Mouse (Mus musculus): ENCODE measurements around the gene Cdca7l. TPM values are rescaled to one million over a fixed set of nuclear protein-coding genes. Genes with fewer than 3 reads are reported as not detected.
A peak's percentile ranks its signal among the peaks of the same experiment; 100 is the strongest.

Gene Cdca7l
- polyA plus RNA-seq, 1 experiment from 2014 or later = 7.9 TPM

GRCm38 (mm10) chr12:117842676-117843075 lies 38.6 kb downstream of the Cdca7l start:
- Histone ChIP-seq H3K36me3 (ENCODE audit: control insufficient read depth, insufficient read depth, low read length) (no peaks in the 10 kb centered on the region), H3K4me1 (ENCODE audit: control insufficient read depth, insufficient read depth, low read length) (0 out of 2 replicates have a peak, but pooled peaks cover 5% of the 10 kb centered on the region), H3K27ac (replicated peaks; ENCODE audit: low read depth, low read length) (no peak overlapping the region), H3K27me3 (ENCODE audit: control insufficient read depth, insufficient read depth, low read length) (no peaks in the 10 kb centered on the region), H3K4me3 (replicated peaks; ENCODE audit: low read depth, low read length) (no peak overlapping the region), H3K4me2 (ENCODE audit: low read length) (peak overlapping the region; percentile 98), H3K9me3 (ENCODE audit: control insufficient read depth, low read length) (no peaks in the 10 kb centered on the region), H3K9ac (replicated peaks; ENCODE audit: low read length) (no peak overlapping the region)
- no peak for ATAC-seq (ENCODE audit: low FRiP score, low TSS enrichment)
- 88% methylated on average over 1 of the region's 1 CpGs for WGBS
- DNase-seq = no peak

- Histone ChIP-seq H3K4me3 (replicated peaks; ENCODE audit: low read depth, low read length) (peak overlapping the region; percentile 70), H3K4me1 (ENCODE audit: control insufficient read depth, insufficient read depth, low read length) (0 out of 2 replicates have a peak, but pooled peaks cover 5% of the 10 kb centered on the region), H3K27ac (replicated peaks; ENCODE audit: low read depth, low read length) (0 out of 2 replicates have a peak overlapping the region, but pooled peaks have one; percentile 32), H3K9me3 (ENCODE audit: control insufficient read depth, low read length) (no peaks in the 10 kb centered on the region), H3K27me3 (ENCODE audit: control insufficient read depth, insufficient read depth, low read length) (no peaks in the 10 kb centered on the region), H3K36me3 (ENCODE audit: control insufficient read depth, insufficient read depth, low read length) (no peaks in the 10 kb centered on the region), H3K4me2 (ENCODE audit: low read length) (peak overlapping the region; percentile 98), H3K9ac (replicated peaks; ENCODE audit: low read length) (peak overlapping the region; percentile 62)
- DNase-seq = peak; percentile 86
- ATAC-seq (ENCODE audit: low FRiP score, low TSS enrichment) = peak; percentile 92
- under 1% methylated on average over 75 of the region's 75 CpGs for WGBS
These were observed 39.4 kb downstream of the Cdca7l start for GRCm38 (mm10) chr12:117843302-117844074.

GRCm38 (mm10) chr12:117844075-117844408 lies 40.0 kb downstream of the Cdca7l start:
- Histone ChIP-seq H3K27ac (replicated peaks; ENCODE audit: low read depth, low read length) (no peak overlapping the region), H3K9ac (replicated peaks; ENCODE audit: low read length) (peak overlapping the region; percentile 62), H3K4me1 (ENCODE audit: control insufficient read depth, insufficient read depth, low read length) (0 out of 2 replicates have a peak, but pooled peaks cover 5% of the 10 kb centered on the region), H3K36me3 (ENCODE audit: control insufficient read depth, insufficient read depth, low read length) (no peaks in the 10 kb centered on the region), H3K27me3 (ENCODE audit: control insufficient read depth, insufficient read depth, low read length) (no peaks in the 10 kb centered on the region), H3K9me3 (ENCODE audit: control insufficient read depth, low read length) (no peaks in the 10 kb centered on the region), H3K4me3 (replicated peaks; ENCODE audit: low read depth, low read length) (peak overlapping the region; percentile 70), H3K4me2 (ENCODE audit: low read length) (peak overlapping the region; percentile 98)
- WGBS = 0% methylated on average over 15 of the region's 15 CpGs
- DNase-seq (no peak), ATAC-seq (ENCODE audit: low FRiP score, low TSS enrichment) (no peak)

GRCm38 (mm10) chr12:117844917-117845316 lies 40.8 kb downstream of the Cdca7l start:
- ATAC-seq (ENCODE audit: low FRiP score, low TSS enrichment) (no peak), DNase-seq (no peak)
- no peaks in the 10 kb centered on the region for H3K36me3 ChIP-seq (ENCODE audit: control insufficient read depth, insufficient read depth, low read length)
- H3K27ac ChIP-seq (replicated peaks; ENCODE audit: low read depth, low read length) = no peak overlapping the region
- 25% methylated on average over 2 of the region's 2 CpGs for WGBS
- H3K4me2 ChIP-seq (ENCODE audit: low read length) = peak overlapping the region; percentile 98; the same call in 1 of the 2 replicates
- H3K9me3 ChIP-seq (ENCODE audit: control insufficient read depth, low read length) = no peaks in the 10 kb centered on the region
- H3K27me3 ChIP-seq (ENCODE audit: control insufficient read depth, insufficient read depth, low read length) = no peaks in the 10 kb centered on the region
- no peak overlapping the region for H3K9ac ChIP-seq (replicated peaks; ENCODE audit: low read length)
- H3K4me1 ChIP-seq (ENCODE audit: control insufficient read depth, insufficient read depth, low read length) = 0 out of 2 replicates have a peak, but pooled peaks cover 5% of the 10 kb centered on the region
- no peak overlapping the region for H3K4me3 ChIP-seq (replicated peaks; ENCODE audit: low read depth, low read length)

- no peak for DNase-seq
- ATAC-seq (ENCODE audit: low FRiP score, low TSS enrichment) = no peak
- WGBS = 96% methylated on average over 6 of the region's 6 CpGs
- Histone ChIP-seq H3K4me2 (ENCODE audit: low read length) (no peak overlapping the region), H3K4me3 (replicated peaks; ENCODE audit: low read depth, low read length) (no peak overlapping the region), H3K4me1 (ENCODE audit: control insufficient read depth, insufficient read depth, low read length) (no peaks in the 10 kb centered on the region), H3K9ac (replicated peaks; ENCODE audit: low read length) (no peak overlapping the region), H3K9me3 (ENCODE audit: control insufficient read depth, low read length) (no peaks in the 10 kb centered on the region), H3K36me3 (ENCODE audit: control insufficient read depth, insufficient read depth, low read length) (no peaks in the 10 kb centered on the region), H3K27me3 (ENCODE audit: control insufficient read depth, insufficient read depth, low read length) (no peaks in the 10 kb centered on the region), H3K27ac (replicated peaks; ENCODE audit: low read depth, low read length) (no peak overlapping the region)
These were observed 44.5 kb downstream of the Cdca7l start for GRCm38 (mm10) chr12:117848621-117849020.

- no peak for ATAC-seq (ENCODE audit: low FRiP score, low TSS enrichment)
- Histone ChIP-seq H3K4me2 (ENCODE audit: low read length) (no peak overlapping the region), H3K9ac (replicated peaks; ENCODE audit: low read length) (no peak overlapping the region), H3K9me3 (ENCODE audit: control insufficient read depth, low read length) (no peaks in the 10 kb centered on the region), H3K36me3 (ENCODE audit: control insufficient read depth, insufficient read depth, low read length) (no peaks in the 10 kb centered on the region), H3K27ac (replicated peaks; ENCODE audit: low read depth, low read length) (no peak overlapping the region), H3K27me3 (ENCODE audit: control insufficient read depth, insufficient read depth, low read length) (no peaks in the 10 kb centered on the region), H3K4me3 (replicated peaks; ENCODE audit: low read depth, low read length) (no peak overlapping the region), H3K4me1 (ENCODE audit: control insufficient read depth, insufficient read depth, low read length) (no peaks in the 10 kb centered on the region)
- 35% methylated on average over 10 of the region's 10 CpGs for WGBS
- no peak for DNase-seq
These were observed 46.4 kb downstream of the Cdca7l start for GRCm38 (mm10) chr12:117850472-117850871.

- no peak overlapping the region for H3K4me2 ChIP-seq (ENCODE audit: low read length)
- H3K4me3 ChIP-seq (replicated peaks; ENCODE audit: low read depth, low read length) = no peak overlapping the region
- H3K36me3 ChIP-seq (ENCODE audit: control insufficient read depth, insufficient read depth, low read length) = no peaks in the 10 kb centered on the region
- no peaks in the 10 kb centered on the region for H3K4me1 ChIP-seq (ENCODE audit: control insufficient read depth, insufficient read depth, low read length)
- H3K9me3 ChIP-seq (ENCODE audit: control insufficient read depth, low read length) = no peaks in the 10 kb centered on the region
- 27% methylated on average over 6 of the region's 6 CpGs for WGBS
- DNase-seq (peak; percentile 82), ATAC-seq (ENCODE audit: low FRiP score, low TSS enrichment) (no peak)
- no peak overlapping the region for H3K9ac ChIP-seq (replicated peaks; ENCODE audit: low read length)
- no peak overlapping the region for H3K27ac ChIP-seq (replicated peaks; ENCODE audit: low read depth, low read length)
- no peaks in the 10 kb centered on the region for H3K27me3 ChIP-seq (ENCODE audit: control insufficient read depth, insufficient read depth, low read length)
These were observed 49.2 kb downstream of the Cdca7l start for GRCm38 (mm10) chr12:117853316-117853715.

GRCm38 (mm10) chr12:117857023-117857422 lies 52.9 kb downstream of the Cdca7l start:
- no peak overlapping the region for H3K4me3 ChIP-seq (replicated peaks; ENCODE audit: low read depth, low read length)
- no peaks in the 10 kb centered on the region for H3K27me3 ChIP-seq (ENCODE audit: control insufficient read depth, insufficient read depth, low read length)
- ATAC-seq (ENCODE audit: low FRiP score, low TSS enrichment) (no peak), DNase-seq (no peak)
- H3K9me3 ChIP-seq (ENCODE audit: control insufficient read depth, low read length) = no peaks in the 10 kb centered on the region
- no peak overlapping the region for H3K4me2 ChIP-seq (ENCODE audit: low read length)
- no peaks in the 10 kb centered on the region for H3K4me1 ChIP-seq (ENCODE audit: control insufficient read depth, insufficient read depth, low read length)
- H3K27ac ChIP-seq (replicated peaks; ENCODE audit: low read depth, low read length) = no peak overlapping the region
- WGBS = 80% methylated on average over 9 of the region's 9 CpGs
- no peaks in the 10 kb centered on the region for H3K36me3 ChIP-seq (ENCODE audit: control insufficient read depth, insufficient read depth, low read length)
- no peak overlapping the region for H3K9ac ChIP-seq (replicated peaks; ENCODE audit: low read length)

GRCm38 (mm10) chr12:117857884-117858283 lies 53.8 kb downstream of the Cdca7l start:
- Histone ChIP-seq H3K27ac (replicated peaks; ENCODE audit: low read depth, low read length) (no peak overlapping the region), H3K4me2 (ENCODE audit: low read length) (no peak overlapping the region), H3K9ac (replicated peaks; ENCODE audit: low read length) (no peak overlapping the region), H3K9me3 (ENCODE audit: control insufficient read depth, low read length) (no peaks in the 10 kb centered on the region), H3K4me3 (replicated peaks; ENCODE audit: low read depth, low read length) (no peak overlapping the region), H3K27me3 (ENCODE audit: control insufficient read depth, insufficient read depth, low read length) (no peaks in the 10 kb centered on the region), H3K36me3 (ENCODE audit: control insufficient read depth, insufficient read depth, low read length) (no peaks in the 10 kb centered on the region), H3K4me1 (ENCODE audit: control insufficient read depth, insufficient read depth, low read length) (no peaks in the 10 kb centered on the region)
- ATAC-seq (ENCODE audit: low FRiP score, low TSS enrichment) (no peak), DNase-seq (no peak)
- WGBS = 95% methylated on average over 6 of the region's 6 CpGs
